Comparison of ENCODE assay signal across 29 mouse cellular contexts in genomic region chr4:8284934-8285333, GRCm38 (mm10). TPM values are rescaled to one million over a fixed set of nuclear protein-coding genes. Genes with fewer than 3 reads are reported as not detected.
DNase-seq lines count a peak whose midpoint lies in the region; ATAC-seq and TF ChIP-seq lines count a peak whose summit lies in the region.
"Had no signal": no experiment of that assay in that cellular context is flagged by ENCODE, and none has a peak within 500 bp of the region (broad histone marks: within the 10 kb centered on the region; RNA-seq: fewer than 3 reads in every experiment).

No protein-coding gene starts in this region.

- peak; percentile 63 for ATAC-seq in G1E (ENCODE audit: extremely low read depth, insufficient number of reproducible peaks, low FRiP score, poor library complexity, severe bottlenecking)
- ATAC-seq in hematopoietic stem cell, adult 5-6 weeks (replicated peaks in 1 of 2; ENCODE audit: insufficient read depth in 1 of 2, low FRiP score in 2 of 2, low TSS enrichment in 1 of 2, low read depth in 1 of 2, poor library complexity in 2 of 2, severe bottlenecking in 2 of 2), result peak; percentile 97
- 0 out of 2 replicates have a peak, but pooled peaks have one; percentile 50 for ATAC-seq in megakaryocyte-erythroid progenitor cell, adult 5-6 weeks (replicated peaks; ENCODE audit: low FRiP score, low TSS enrichment, poor library complexity, severe bottlenecking)
- ATAC-seq in midbrain, embryonic 11.5 days (ENCODE audit: low FRiP score), result no peak
- ATAC-seq in neural tube, embryonic 15.5 days (ENCODE audit: low FRiP score), result no peak
- ATAC-seq: forebrain, embryonic 13.5 days; forebrain, postnatal 0 days; hindbrain, postnatal 0 days; Patski had no signal

- no peak for TF ChIP-seq CTCF in G1E (IDR thresholded peaks at IDR 0.05; ENCODE audit: low read depth, low read length)

- no peaks in the 10 kb centered on the region for H3K27me3 ChIP-seq in G1E (ENCODE audit: insufficient read depth, low read length)
- no peaks in the 10 kb centered on the region for H3K27me3 ChIP-seq in midbrain, embryonic 11.5 days (ENCODE audit: control insufficient read depth, insufficient read depth, low read length)
- no peaks in the 10 kb centered on the region for H3K27me3 ChIP-seq in neural tube, embryonic 15.5 days (replicated peaks)
- H3K27me3 ChIP-seq: CH12.LX; forebrain, embryonic 13.5 days; heart, embryonic 12.5 days; heart, embryonic 15.5 days; Patski had no signal

- H3K9ac ChIP-seq in midbrain, embryonic 11.5 days (ENCODE audit: low read length), result no peak overlapping the region
- H3K9ac ChIP-seq in neural tube, embryonic 15.5 days (replicated peaks), result no peak overlapping the region
- H3K9ac ChIP-seq: forebrain, embryonic 13.5 days; forebrain, postnatal 0 days; heart, embryonic 12.5 days; heart, embryonic 15.5 days; hindbrain, embryonic 14.5 days had no signal

- H3K4me2 ChIP-seq in midbrain, embryonic 11.5 days, result no peak overlapping the region
- H3K4me2 ChIP-seq in neural tube, embryonic 15.5 days, result no peak overlapping the region
- H3K4me2 ChIP-seq: forebrain, embryonic 13.5 days; heart, embryonic 12.5 days; heart, embryonic 15.5 days; hindbrain, embryonic 14.5 days had no signal

- H3K4me3 ChIP-seq in G1E (ENCODE audit: low read depth, low read length), result no peak overlapping the region
- no peak overlapping the region for H3K4me3 ChIP-seq in midbrain, embryonic 11.5 days (ENCODE audit: low read depth, low read length)
- no peak overlapping the region for H3K4me3 ChIP-seq in neural tube, embryonic 15.5 days (replicated peaks)
- H3K4me3 ChIP-seq: forebrain, embryonic 10.5 days; forebrain, embryonic 13.5 days; gastrocnemius, adult 2 months; heart, embryonic 12.5 days; heart, embryonic 15.5 days had no signal

- H3K36me3 ChIP-seq in G1E (replicated peaks), result no peaks in the 10 kb centered on the region
- H3K36me3 ChIP-seq in midbrain, embryonic 11.5 days (ENCODE audit: control insufficient read depth, insufficient read depth, low read length), result no peaks in the 10 kb centered on the region
- H3K36me3 ChIP-seq in neural tube, embryonic 15.5 days, result no peaks in the 10 kb centered on the region
- H3K36me3 ChIP-seq: forebrain, embryonic 10.5 days; heart, embryonic 12.5 days; heart, embryonic 15.5 days had no signal

- H3K27ac ChIP-seq in midbrain, embryonic 11.5 days (ENCODE audit: low read depth, low read length), result no peak overlapping the region
- no peak overlapping the region for H3K27ac ChIP-seq in neural tube, embryonic 15.5 days (replicated peaks)
- H3K27ac ChIP-seq: forebrain, embryonic 10.5 days; forebrain, embryonic 13.5 days; gastrocnemius, adult 2 months; heart, embryonic 15.5 days; hindbrain, embryonic 14.5 days; hindbrain, postnatal 0 days had no signal

- peaks cover 5% of the 10 kb centered on the region; the same call in 1 of the 2 replicates for H3K4me1 ChIP-seq in G1E (ENCODE audit: insufficient read depth, low read depth, low read length)
- no peaks in the 10 kb centered on the region for H3K4me1 ChIP-seq in midbrain, embryonic 11.5 days (ENCODE audit: control insufficient read depth, insufficient read depth, low read length)
- H3K4me1 ChIP-seq in neural tube, embryonic 15.5 days, result no peaks in the 10 kb centered on the region
- H3K4me1 ChIP-seq: forebrain, embryonic 10.5 days; forebrain, embryonic 13.5 days; heart, embryonic 12.5 days; heart, embryonic 15.5 days had no signal

- WGBS in midbrain, embryonic 11.5 days, result 94% methylated on average over 1 of the region's 1 CpGs
- 89% methylated on average over 1 of the region's 1 CpGs for WGBS in neural tube, embryonic 15.5 days

- H3K9me3 ChIP-seq in G1E (replicated peaks), result no peaks in the 10 kb centered on the region
- H3K9me3 ChIP-seq in midbrain, embryonic 11.5 days (ENCODE audit: control insufficient read depth, low read length), result no peaks in the 10 kb centered on the region
- H3K9me3 ChIP-seq in neural tube, embryonic 15.5 days (replicated peaks), result no peaks in the 10 kb centered on the region
- H3K9me3 ChIP-seq: forebrain, embryonic 10.5 days; forebrain, embryonic 13.5 days; heart, embryonic 12.5 days; heart, embryonic 15.5 days had no signal

- DNase-seq in G1E (ENCODE audit: low spot score), result no peak
- peak; percentile 29 for DNase-seq in c-Kit-positive CD71-negative TER-119-negative erythroid progenitor cells, embryonic 14.5 days (ENCODE audit: low read depth)
- DNase-seq in yolk sac, embryonic 10.5 days (ENCODE audit: low spot score), result no peak
- no peak for DNase-seq in kidney, postnatal 36 days
- DNase-seq in midbrain, embryonic 11.5 days (ENCODE audit: low spot score, missing footprints), result no peak
- DNase-seq: adrenal gland, adult 2 months; adrenal gland, postnatal 14 days; B cell, adult 2 months; cerebellum, adult 11-12 months; cerebellum, adult 8-10 months; cerebellum, postnatal 10 days; cerebellum, postnatal 36 days; forebrain, postnatal 0 days; gastrocnemius, adult 2 months; gastrocnemius, postnatal 14 days; heart, adult 18-20 months; heart, postnatal 10 days; heart, postnatal 36 days had no signal

RNA-seq across cellular contexts. Expression of gene Car8, which starts 46.1 kb away (rescaled TPM):
- total RNA-seq in G1E (2014; fragmentation: Nextera tagmentation), result not detected in 2 replicates
- not detected in 2 replicates for total RNA-seq in G1E (2017)
- not detected in 2 replicates for polyA plus RNA-seq in G1E (2012)
- total RNA-seq in hematopoietic stem cell, adult 5-6 weeks (2017), result 0.25 TPM in 1 of 2 replicates, not detected in the other
- 0.32 TPM in 1 of 2 replicates, not detected in the other for total RNA-seq in megakaryocyte-erythroid progenitor cell, adult 5-6 weeks (2014; fragmentation: Nextera tagmentation)
- total RNA-seq in megakaryocyte-erythroid progenitor cell, adult 5-6 weeks (2017), result not detected in 2 replicates
- polyA plus RNA-seq in midbrain, embryonic 11.5 days (2014; fragmentation: Nextera tagmentation; extraction: Ambion mirVana), result 1.1 and 1.3 TPM in 2 replicates
- polyA plus RNA-seq in neural tube, embryonic 15.5 days (2015; fragmentation: Nextera tagmentation; extraction: Ambion mirVana), result 6.4 and 9.9 TPM in 2 replicates
- total RNA-seq: CH12.LX had no signal
- polyA plus RNA-seq: Patski had no signal

Comparison
In these comparisons a context has a peak if more than half of its experiments do, and no peak if none do; other contexts are left out.
1. ATAC-seq: peak in G1E (single experiment), hematopoietic stem cell, adult 5-6 weeks (2 of 2) and megakaryocyte-erythroid progenitor cell, adult 5-6 weeks (single experiment); none in midbrain, embryonic 11.5 days (single experiment) and neural tube, embryonic 15.5 days (single experiment).